Mouse (Mus musculus) MEL-GATA-1-ER (cell line): ENCODE results near the gene Gm21627.
"Not testable (repeated sequence)": the region's sequence is repeated elsewhere in the genome, so short reads cannot be mapped to it uniquely, and the experiment has no call there.

Experiments
- DNase-seq: peaks from one replicate; pipeline ENCODE4 v3.0.0-alpha.2; 2012; ENCODE audit warnings: low read depth; ENCODE audit errors: extremely low read depth

The Gm21627 gene

DNA sequence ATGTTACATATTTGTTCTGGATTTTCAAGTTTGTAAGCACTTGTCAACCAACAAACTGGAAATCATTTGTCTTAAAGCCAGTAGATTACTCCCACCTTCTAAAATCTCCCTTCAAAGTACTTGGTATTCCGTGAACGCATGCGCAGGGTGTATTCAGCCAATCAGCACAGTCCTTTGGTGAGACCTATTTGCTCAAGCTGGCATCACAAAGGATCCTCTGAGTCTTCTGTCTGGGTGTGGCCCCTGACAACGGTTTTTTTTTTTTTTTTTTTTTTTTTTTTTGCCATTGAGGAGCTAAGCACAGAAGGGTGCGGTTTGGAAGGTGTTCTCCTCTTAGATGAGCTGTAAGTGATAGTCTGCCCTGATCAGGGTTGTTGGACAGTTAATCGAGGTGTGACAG is at the start of gene Gm21627:
Gm21627 (plus strand) TSS at position 301 of the 400 bp plus-strand sequence.
- DNase-seq = not testable (repeated sequence)
